Mouse (Mus musculus) kidney, postnatal 10 days (tissue): Measurements from ENCODE around the gene Triml1.

Experiments used
- DNase-seq: peaks from one replicate; pipeline ENCODE4 v3.0.0; 2021; ENCODE audit warnings: mixed read lengths

Triml1 gene

GRCm38 (mm10) chr8:43141386-43141785, at the start of gene Triml1:
Gene Triml1 (minus strand): TSS chr8:43141486.
- no peak for DNase-seq

GRCm38 (mm10) chr8:43182281-43182680, 41.0 kb upstream of the Triml1 start:
- DNase-seq = no peak

- DNase-seq = no peak
Measured at GRCm38 (mm10) chr8:43180054-43180690, 38.9 kb upstream of the Triml1 start, which contains the start of gene Triml2. Gene Triml2 (plus strand): TSS chr8:43180541.

DNA sequence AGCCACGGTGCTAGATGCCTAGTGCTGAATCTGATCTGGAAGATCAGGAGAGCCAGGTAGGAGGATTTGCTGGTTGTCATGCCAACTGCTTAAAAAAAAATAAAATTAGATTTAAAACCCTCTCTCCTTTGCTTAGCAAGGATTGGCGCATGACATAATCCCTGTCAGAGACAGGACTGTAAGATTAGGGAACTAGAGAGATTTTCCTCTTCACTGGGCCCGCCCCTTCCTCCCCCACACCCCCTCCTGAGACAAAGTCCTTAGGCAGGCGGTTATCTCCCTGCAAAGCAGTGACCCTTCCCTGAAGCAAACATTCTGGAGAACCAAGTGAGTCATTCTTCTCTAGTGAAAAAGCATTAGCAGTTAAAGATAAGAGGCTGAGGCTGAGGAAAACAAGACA, 37.9 kb upstream of the Triml1 start:
- DNase-seq = no peak

- peak; percentile 20 for DNase-seq
Measured at GRCm38 (mm10) chr8:43178263-43178662, 37.0 kb upstream of the Triml1 start.

DNA sequence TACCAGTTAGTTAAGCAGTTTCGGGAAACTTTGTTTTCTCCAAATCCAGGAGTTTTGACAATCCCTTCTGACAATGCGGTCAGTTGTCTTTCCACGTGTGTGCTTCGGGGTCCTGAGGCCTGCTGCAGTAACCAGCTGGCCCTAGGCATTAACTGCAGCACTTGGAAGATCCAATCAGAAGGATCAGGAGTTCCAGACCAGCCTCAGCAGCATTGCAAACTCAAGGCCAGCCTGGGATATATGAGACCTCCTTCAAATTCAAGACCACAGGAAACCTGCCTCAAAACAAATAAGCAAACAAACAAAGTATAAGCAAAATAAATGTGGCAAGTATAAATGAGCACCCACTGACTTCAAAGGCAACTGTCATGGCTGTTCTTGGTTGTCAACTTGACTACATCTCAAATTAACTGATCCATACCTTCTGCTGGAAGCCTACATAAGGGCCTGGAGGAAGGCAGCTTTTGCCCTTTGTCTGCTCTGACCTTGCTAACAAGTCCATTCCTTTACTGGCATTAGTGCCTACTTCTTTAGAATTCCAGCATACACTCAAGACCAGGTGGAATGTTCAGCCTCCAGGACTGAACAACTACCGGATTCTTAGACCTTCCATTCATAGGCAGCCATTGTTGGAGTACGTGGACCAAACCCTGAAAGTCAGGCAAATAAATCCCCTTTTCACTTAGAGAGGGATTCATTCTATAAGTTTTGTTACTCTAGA, 35.6 kb upstream of the Triml1 start:
- no peak for DNase-seq

DNA sequence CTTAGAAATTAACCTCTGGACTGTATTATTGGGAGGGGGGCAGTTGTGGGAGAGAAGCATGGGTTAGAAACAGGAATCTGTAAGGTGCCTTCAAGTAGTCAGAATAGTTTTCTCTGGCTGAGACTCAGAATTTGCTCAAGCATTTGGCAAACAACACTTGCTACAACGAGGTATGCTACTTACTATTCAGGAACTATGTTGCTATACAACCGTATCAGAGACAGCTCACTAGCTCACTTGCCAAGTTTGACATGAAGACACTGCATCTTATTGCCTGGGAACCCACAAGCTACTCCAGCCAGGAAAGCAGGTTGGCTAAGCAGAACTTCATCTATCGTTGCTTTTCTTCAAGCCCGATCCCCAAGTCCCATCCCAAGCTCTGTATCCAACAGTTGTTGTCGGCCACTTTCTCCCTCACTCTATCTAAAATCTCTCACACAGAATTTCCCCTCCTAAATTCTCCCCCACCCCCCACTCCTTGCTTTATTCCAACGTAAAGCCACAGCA, 28.0 kb upstream of the Triml1 start:
- no peak for DNase-seq

DNA sequence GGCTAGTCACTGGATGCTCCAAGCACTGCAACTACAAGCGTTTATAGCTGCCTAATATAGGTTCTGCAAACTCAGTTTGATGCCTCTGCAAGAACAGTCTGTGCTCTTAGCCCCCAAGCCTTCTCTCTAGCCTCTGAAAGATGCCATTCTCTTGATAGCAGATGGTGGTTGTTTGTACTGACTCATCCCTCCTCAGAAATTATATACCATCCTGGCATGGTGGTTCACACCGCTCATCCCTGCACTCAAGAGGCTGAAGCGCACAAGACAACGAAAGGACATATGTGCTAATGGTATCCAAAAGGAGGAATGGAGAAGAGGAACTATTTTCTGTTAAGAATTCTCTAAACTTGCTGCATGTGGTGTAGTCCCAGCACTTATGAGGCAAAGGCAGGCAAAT, 26.8 kb upstream of the Triml1 start:
- DNase-seq = no peak

GRCm38 (mm10) chr8:43164453-43164852, 23.2 kb upstream of the Triml1 start:
- no peak for DNase-seq

GRCm38 (mm10) chr8:43163255-43163654, 22.0 kb upstream of the Triml1 start:
- no peak for DNase-seq

DNA sequence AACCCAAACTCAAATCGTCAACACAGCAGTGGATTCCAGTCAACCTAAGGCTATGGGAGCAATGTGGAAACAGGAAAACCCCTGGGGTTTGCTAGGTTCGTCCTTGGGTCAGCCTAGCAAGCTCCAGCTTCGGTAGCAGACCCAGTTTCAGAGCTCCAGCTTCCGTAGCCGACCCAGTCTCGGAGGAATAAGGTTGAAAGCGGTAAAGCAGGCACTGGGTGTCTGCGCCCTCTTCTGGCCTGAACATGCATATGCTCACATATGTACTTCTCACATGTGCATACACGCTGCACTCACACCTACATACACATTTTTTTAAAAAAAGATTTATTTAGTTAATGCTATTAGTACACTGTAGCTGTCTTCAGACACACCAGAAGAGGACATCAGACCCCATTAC, 8.0 kb upstream of the Triml1 start:
- DNase-seq = no peak

DNA sequence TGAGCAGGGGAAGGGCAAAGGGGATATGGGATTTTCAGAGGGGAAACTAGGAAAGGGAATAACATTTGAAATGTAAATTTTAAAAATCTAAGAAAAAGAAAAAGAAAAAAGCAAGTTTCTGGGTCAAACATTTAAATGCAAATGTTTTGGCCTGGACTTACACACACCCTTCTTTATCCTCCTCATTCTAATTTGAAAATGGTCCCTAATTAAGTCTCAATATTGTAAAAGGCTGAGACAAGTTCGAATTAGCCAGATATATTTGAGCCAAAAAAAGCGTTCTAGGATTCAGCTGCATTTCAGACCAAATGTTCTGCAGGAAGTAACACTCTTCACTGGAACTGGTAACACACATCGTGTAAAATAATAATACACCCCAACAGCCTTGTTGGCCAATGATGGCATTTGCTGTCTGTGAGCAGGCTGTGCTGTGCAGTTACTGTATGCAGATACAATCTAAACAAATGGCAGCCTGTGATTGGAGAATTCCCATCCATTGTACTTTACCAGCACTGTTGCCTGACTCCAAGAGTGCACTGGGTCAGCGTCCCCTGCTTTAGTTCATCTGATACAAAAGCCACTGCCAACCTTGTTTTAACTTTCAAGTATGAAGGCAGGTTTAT, 30.0 kb downstream of the Triml1 start:
- no peak for DNase-seq
